Mouse (Mus musculus) lung, postnatal 36 days (tissue): ENCODE measurements at regions not wholly inside any gene's neighbourhood (a gene's known extent, or its start where the extent isn't known, plus 50 kb on each side); places are given as distances from the start of the nearest gene placed in this dataset.

ENCODE experiments used
- DNase-seq: peaks from one replicate; pipeline ENCODE4 v3.0.0; 2022; ENCODE audit warnings: mixed read lengths

- no peak for DNase-seq
Measured at GRCm38 (mm10) chr9:120731952-120732622, 160.8 kb downstream of the Rpl14 start.

- no peak for DNase-seq
Measured at GRCm38 (mm10) chr9:120732650-120733293, 161.5 kb downstream of the Rpl14 start.

GRCm38 (mm10) chr9:120733681-120734465, 162.6 kb downstream of the Rpl14 start:
- peak; percentile 72 for DNase-seq

GRCm38 (mm10) chr9:120735217-120735616, 164.0 kb downstream of the Rpl14 start:
- DNase-seq = no peak

GRCm38 (mm10) chr9:120737956-120738355, 166.7 kb downstream of the Rpl14 start:
- DNase-seq = no peak

GRCm38 (mm10) chr9:120739199-120739952, 168.1 kb downstream of the Rpl14 start:
- DNase-seq = peak; percentile 81

- DNase-seq = no peak
Measured at GRCm38 (mm10) chr9:120739953-120740524, 168.8 kb downstream of the Rpl14 start.

GRCm38 (mm10) chr9:120741521-120741920, 170.3 kb downstream of the Rpl14 start:
- DNase-seq = peak; percentile 21

- DNase-seq = peak; percentile 76
Measured at GRCm38 (mm10) chr9:120743455-120743854, 172.2 kb downstream of the Rpl14 start.

- DNase-seq = no peak
Measured at GRCm38 (mm10) chr9:120745674-120746073, 174.4 kb downstream of the Rpl14 start.

GRCm38 (mm10) chr9:120750820-120751219, 178.2 kb upstream of the Ctnnb1 start:
- DNase-seq = peak; percentile 61

- DNase-seq = no peak
Measured at GRCm38 (mm10) chr9:120751686-120752484, 177.1 kb upstream of the Ctnnb1 start.

- DNase-seq = no peak
Measured at GRCm38 (mm10) chr9:120754151-120754550, 174.9 kb upstream of the Ctnnb1 start.

GRCm38 (mm10) chr9:120755486-120755885, 173.5 kb upstream of the Ctnnb1 start:
- DNase-seq = no peak

- peak; percentile 53 for DNase-seq
Measured at GRCm38 (mm10) chr9:120758003-120758402, 171.0 kb upstream of the Ctnnb1 start.

GRCm38 (mm10) chr9:120758632-120759031, 170.4 kb upstream of the Ctnnb1 start:
- DNase-seq = no peak

GRCm38 (mm10) chr9:120759771-120760170, 169.2 kb upstream of the Ctnnb1 start:
- DNase-seq = peak; percentile 42

GRCm38 (mm10) chr9:120763802-120764201, 165.2 kb upstream of the Ctnnb1 start:
- DNase-seq = no peak

- DNase-seq = peak; percentile 70
Measured at GRCm38 (mm10) chr9:120764663-120765062, 164.4 kb upstream of the Ctnnb1 start.

GRCm38 (mm10) chr9:120765292-120765691, 163.7 kb upstream of the Ctnnb1 start:
- peak; percentile 23 for DNase-seq

GRCm38 (mm10) chr9:120766881-120767280, 162.1 kb upstream of the Ctnnb1 start:
- DNase-seq = no peak

GRCm38 (mm10) chr9:120767396-120767795, 161.6 kb upstream of the Ctnnb1 start:
- DNase-seq = no peak
